In the genomic region with DNA sequence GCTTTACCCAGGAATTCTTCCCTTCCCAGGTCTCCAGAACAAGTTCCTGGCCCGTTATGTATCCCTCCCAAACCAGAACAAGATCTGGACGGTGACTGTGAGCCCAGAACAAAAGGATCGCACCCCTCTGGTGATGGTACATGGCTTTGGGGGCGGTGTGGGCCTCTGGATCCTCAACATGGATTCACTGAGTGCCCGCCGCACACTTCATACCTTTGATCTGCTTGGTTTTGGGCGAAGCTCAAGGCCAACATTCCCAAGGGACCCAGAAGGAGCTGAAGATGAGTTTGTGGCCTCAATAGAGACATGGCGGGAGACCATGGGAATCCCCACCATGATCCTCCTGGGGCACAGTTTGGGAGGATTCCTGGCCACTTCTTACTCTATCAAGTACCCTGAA, we compare ENCODE assay signal across 31 mouse cellular contexts. TPM values are rescaled to one million over a fixed set of nuclear protein-coding genes. Genes with fewer than 3 reads are reported as not detected.
"Had no signal": no experiment of that assay in that cellular context is flagged by ENCODE, and none has a peak within 500 bp of the region (broad histone marks: within the 10 kb centered on the region; RNA-seq: fewer than 3 reads in every experiment).

No protein-coding gene starts in this region.

- H3K4me2 ChIP-seq: heart, embryonic 13.5 days; heart, embryonic 15.5 days; hindbrain, embryonic 12.5 days; hindbrain, embryonic 14.5 days; limb, embryonic 12.5 days; liver, embryonic 12.5 days had no signal

- H3K27ac ChIP-seq: gastrocnemius, adult 2 months; heart, adult 2 months; heart, embryonic 13.5 days; heart, embryonic 15.5 days; hindbrain, embryonic 10.5 days; hindbrain, embryonic 12.5 days; hindbrain, embryonic 14.5 days; layer of hippocampus, adult 2 months; left cerebral cortex, adult 2 months; limb, embryonic 10.5 days; limb, embryonic 12.5 days; liver, embryonic 12.5 days; liver, embryonic 14.5 days had no signal

- H3K27me3 ChIP-seq: heart, embryonic 13.5 days; heart, embryonic 15.5 days; limb, embryonic 12.5 days had no signal

- DNase-seq: gastrocnemius, adult 2 months; gastrocnemius, postnatal 10 days; gastrocnemius, postnatal 25 days; heart, postnatal 36 days; kidney, adult 18-20 months; kidney, adult 8-10 months; kidney, postnatal 10 days; kidney, postnatal 25 days; kidney, postnatal 4 days; liver had no signal

- H3K4me3 ChIP-seq: gastrocnemius, adult 2 months; heart, adult 2 months; heart, embryonic 13.5 days; heart, embryonic 15.5 days; hindbrain, embryonic 10.5 days; hindbrain, embryonic 12.5 days; layer of hippocampus, adult 2 months; left cerebral cortex, adult 2 months; limb, embryonic 10.5 days; limb, embryonic 12.5 days; liver, embryonic 12.5 days had no signal

- ATAC-seq: forebrain, embryonic 16.5 days; hindbrain, embryonic 16.5 days; inflammation-experienced regulatory T-cells, adult 6 months; intestine, postnatal 0 days; liver, embryonic 12.5 days had no signal

- H3K9ac ChIP-seq: heart, embryonic 13.5 days; heart, embryonic 15.5 days; hindbrain, embryonic 12.5 days; hindbrain, embryonic 14.5 days; limb, embryonic 12.5 days; liver, embryonic 12.5 days; liver, embryonic 14.5 days had no signal

- H3K9me3 ChIP-seq: heart, embryonic 13.5 days; heart, embryonic 15.5 days; hindbrain, embryonic 10.5 days; hindbrain, embryonic 12.5 days; limb, embryonic 10.5 days; limb, embryonic 12.5 days; liver, embryonic 12.5 days had no signal

RNA-seq across cellular contexts. Expression of gene Olfr49, which starts 22.1 kb away (rescaled TPM):
- polyA plus RNA-seq: forebrain, embryonic 16.5 days; frontal cortex, adult 2 months; heart, adult 2 months; heart, embryonic 13.5 days; heart, postnatal 0 days; hindbrain, embryonic 10.5 days; hindbrain, embryonic 12.5 days; hindbrain, embryonic 14.5 days; hindbrain, embryonic 16.5 days; kidney, embryonic 14.5 days; kidney, embryonic 16.5 days; limb, embryonic 10.5 days; limb, embryonic 12.5 days; limb, embryonic 14.5 days; liver, embryonic 12.5 days; liver, embryonic 14.5 days had no signal
